Mouse (Mus musculus) right cerebral cortex, postnatal 4 days (tissue): Measurements from ENCODE around the gene Ezh1.
A peak's percentile ranks its signal among the peaks of the same experiment; 100 is the strongest.

Experiments used
- DNase-seq: peaks from one replicate; pipeline ENCODE4 v3.0.0-alpha.2; 2022

Ezh1 gene

GRCm38 (mm10) chr11:101245855-101246701 is 19.8 kb upstream of the Ezh1 start, which contains the start of gene Ramp2:
TSS of gene Ramp2 (plus strand) at chr11:101246028.
- peak; percentile 63 for DNase-seq

- no peak for DNase-seq
These were observed 18.8 kb upstream of the Ezh1 start for GRCm38 (mm10) chr11:101245071-101245470.

GRCm38 (mm10) chr11:101238071-101238647 is 11.9 kb upstream of the Ezh1 start:
- peak; percentile 32 for DNase-seq

- DNase-seq: no peak
These were observed 10.5 kb upstream of the Ezh1 start for GRCm38 (mm10) chr11:101236782-101237181.

- no peak for DNase-seq
These were observed 9.2 kb upstream of the Ezh1 start for GRCm38 (mm10) chr11:101235429-101235828.

GRCm38 (mm10) chr11:101234124-101234523 is 7.9 kb upstream of the Ezh1 start:
- no peak for DNase-seq

GRCm38 (mm10) chr11:101233240-101233639 is 7.0 kb upstream of the Ezh1 start:
- DNase-seq: no peak

GRCm38 (mm10) chr11:101232010-101232839 is 6.0 kb upstream of the Ezh1 start:
- no peak for DNase-seq

GRCm38 (mm10) chr11:101230991-101231871 is 5.0 kb upstream of the Ezh1 start:
- DNase-seq: no peak

GRCm38 (mm10) chr11:101230526-101230925 is 4.3 kb upstream of the Ezh1 start:
- no peak for DNase-seq

- no peak for DNase-seq
These were observed 3.8 kb upstream of the Ezh1 start for GRCm38 (mm10) chr11:101230061-101230511.

GRCm38 (mm10) chr11:101229361-101229900 is 3.2 kb upstream of the Ezh1 start:
- DNase-seq: peak; percentile 19

- no peak for DNase-seq
These were observed 765 bp downstream of the Ezh1 start for GRCm38 (mm10) chr11:101225331-101226064.

- DNase-seq: no peak
These were observed 1.9 kb downstream of the Ezh1 start for GRCm38 (mm10) chr11:101224337-101224736.

GRCm38 (mm10) chr11:101221306-101221986 is 4.8 kb downstream of the Ezh1 start:
- no peak for DNase-seq

- no peak for DNase-seq
These were observed 5.4 kb downstream of the Ezh1 start for GRCm38 (mm10) chr11:101220853-101221252.

GRCm38 (mm10) chr11:101218436-101219055 is 7.7 kb downstream of the Ezh1 start:
- no peak for DNase-seq

- DNase-seq: no peak
These were observed 9.3 kb downstream of the Ezh1 start for GRCm38 (mm10) chr11:101216936-101217335.

GRCm38 (mm10) chr11:101211970-101212369 is 14.3 kb downstream of the Ezh1 start:
- no peak for DNase-seq

GRCm38 (mm10) chr11:101200986-101201385 is 25.3 kb downstream of the Ezh1 start:
- DNase-seq: no peak
